Mouse (Mus musculus): ENCODE measurements at regions not wholly inside any gene's neighbourhood (a gene's known extent, or its start where the extent isn't known, plus 50 kb on each side); places are given as distances from the start of the nearest gene placed in this dataset.

DNA sequence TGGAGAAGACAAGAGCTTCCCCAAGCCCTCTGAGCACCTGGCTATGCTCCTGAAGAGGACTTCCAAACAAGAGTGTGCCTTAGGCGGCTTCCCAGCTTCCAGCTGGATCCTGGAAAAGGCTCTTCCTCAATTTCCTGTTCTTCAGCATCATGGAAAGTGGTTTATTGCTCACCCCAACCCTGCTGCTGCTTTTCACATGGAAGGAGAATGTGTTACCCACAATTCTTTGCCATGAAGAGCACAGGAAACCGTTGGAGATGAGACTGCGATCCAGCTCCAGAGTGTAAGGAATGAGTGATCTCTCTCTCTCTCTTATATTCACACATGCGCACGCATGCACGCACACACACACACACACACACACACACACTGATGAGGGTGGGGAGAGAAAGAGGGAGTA, 150.6 kb upstream of the Gm5148 start:
- peak overlapping the region; percentile 35; the same call in 1 of the 2 replicates for H3K27ac ChIP-seq (ENCODE audit: low read depth, low read length)
- H3K36me3 ChIP-seq (ENCODE audit: control insufficient read depth, insufficient read depth) = no peaks in the 10 kb centered on the region
- H3K4me3 ChIP-seq (ENCODE audit: low read depth, low read length) = no peak overlapping the region
- TF ChIP-seq CTCF (IDR thresholded peaks at IDR 0.05; ENCODE audit: low read depth) = no peak
- ATAC-seq = 0 out of 2 replicates have a peak, but pooled peaks have one; percentile 22
- 0 out of 2 replicates have a peak, but pooled peaks cover 6% of the 10 kb centered on the region for H3K4me1 ChIP-seq (replicated peaks; ENCODE audit: control insufficient read depth, insufficient read depth, low read length)
- H3K27me3 ChIP-seq (replicated peaks; ENCODE audit: control insufficient read depth, insufficient read depth, low read length) = no peaks in the 10 kb centered on the region
- H3K4me2 ChIP-seq (replicated peaks; ENCODE audit: low read depth) = no peak overlapping the region
- no peaks in the 10 kb centered on the region for H3K9me3 ChIP-seq (ENCODE audit: control insufficient read depth)
- 69% methylated on average over 6 of the region's 6 CpGs for WGBS
- no peak overlapping the region for H3K9ac ChIP-seq (ENCODE audit: low read depth, low read length)

DNA sequence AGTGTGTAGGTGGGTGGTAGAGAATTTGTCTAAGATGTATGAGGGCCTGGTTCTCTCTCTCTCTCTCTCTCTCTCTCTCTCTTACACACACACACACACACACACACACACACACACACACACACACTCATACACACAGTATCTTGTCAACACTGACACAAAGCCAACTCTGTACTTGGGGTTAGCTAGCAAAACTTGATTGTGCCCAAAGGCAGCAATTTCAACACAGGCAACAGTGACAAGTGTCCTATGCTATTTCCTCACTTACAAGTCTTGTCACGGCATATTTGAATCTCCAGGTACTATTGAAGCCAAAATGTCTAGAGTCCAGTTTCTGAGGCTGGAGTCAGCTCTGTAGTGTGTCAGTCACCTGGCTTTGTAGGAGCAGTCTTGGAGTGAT, 150.1 kb upstream of the Gm5148 start:
- no peak for TF ChIP-seq CTCF (IDR thresholded peaks at IDR 0.05; ENCODE audit: low read depth)
- ATAC-seq = no peak
- H3K27ac ChIP-seq (ENCODE audit: low read depth, low read length) = peak overlapping the region; percentile 35; the same call in 1 of the 2 replicates
- H3K9ac ChIP-seq (ENCODE audit: low read depth, low read length) = no peak overlapping the region
- 0 out of 2 replicates have a peak, but pooled peaks cover 6% of the 10 kb centered on the region for H3K4me1 ChIP-seq (replicated peaks; ENCODE audit: control insufficient read depth, insufficient read depth, low read length)
- no peaks in the 10 kb centered on the region for H3K36me3 ChIP-seq (ENCODE audit: control insufficient read depth, insufficient read depth)
- H3K27me3 ChIP-seq (replicated peaks; ENCODE audit: control insufficient read depth, insufficient read depth, low read length) = no peaks in the 10 kb centered on the region
- H3K9me3 ChIP-seq (ENCODE audit: control insufficient read depth) = no peaks in the 10 kb centered on the region
- no peak overlapping the region for H3K4me2 ChIP-seq (replicated peaks; ENCODE audit: low read depth)
- no peak overlapping the region for H3K4me3 ChIP-seq (ENCODE audit: low read depth, low read length)
- WGBS = 79% methylated on average over 1 of the region's 1 CpGs

DNA sequence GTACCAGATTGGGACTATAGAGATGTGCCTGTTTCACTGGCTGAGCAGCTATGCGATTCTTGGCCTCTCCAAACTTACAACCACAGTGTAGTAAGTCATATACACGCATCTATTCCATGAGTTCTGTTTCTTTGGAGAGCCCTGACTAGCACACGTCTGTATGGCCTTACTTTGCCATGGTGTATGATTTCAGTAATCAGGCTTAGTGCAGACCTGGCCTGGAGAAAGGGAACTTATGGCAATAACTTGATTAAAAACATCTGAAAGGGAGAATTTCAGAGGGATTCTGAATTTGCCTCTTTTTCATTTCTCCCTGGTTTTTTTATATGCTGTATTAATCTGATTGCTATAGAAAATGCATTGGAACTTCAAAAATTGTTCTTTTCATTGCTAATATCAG, 148.0 kb upstream of the Gm5148 start:
- no peak for ATAC-seq
- 88% methylated on average over 3 of the region's 3 CpGs for WGBS

DNA sequence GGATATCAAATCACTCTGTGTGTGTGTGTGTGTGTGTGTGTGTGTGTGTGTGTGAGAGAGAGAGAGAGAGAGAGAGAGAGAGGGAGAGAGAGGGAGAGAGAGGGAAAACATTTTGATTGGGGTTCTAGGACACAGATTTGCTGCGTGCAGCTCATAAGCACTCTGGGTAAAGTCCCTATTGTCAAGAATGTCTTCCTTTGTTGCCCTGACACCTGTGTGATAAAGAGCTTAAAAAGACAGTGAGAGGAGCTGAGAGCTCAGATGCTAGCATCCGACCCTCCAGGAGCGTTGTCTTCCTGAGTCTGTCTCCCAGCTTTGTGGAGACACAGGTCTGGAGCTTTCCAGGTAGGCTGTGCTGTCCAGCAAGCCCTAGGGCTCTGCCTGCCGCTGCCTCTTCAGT, 146.8 kb upstream of the Gm5148 start:
- 0 out of 2 replicates have a peak, but pooled peaks cover 5% of the 10 kb centered on the region for H3K4me1 ChIP-seq (replicated peaks; ENCODE audit: control insufficient read depth, insufficient read depth, low read length)
- ATAC-seq = no peak
- H3K27me3 ChIP-seq (replicated peaks; ENCODE audit: control insufficient read depth, insufficient read depth, low read length) = no peaks in the 10 kb centered on the region
- no peak overlapping the region for H3K4me3 ChIP-seq (ENCODE audit: low read depth, low read length)
- no peaks in the 10 kb centered on the region for H3K9me3 ChIP-seq (ENCODE audit: control insufficient read depth)
- no peaks in the 10 kb centered on the region for H3K36me3 ChIP-seq (ENCODE audit: control insufficient read depth, insufficient read depth)
- no peak overlapping the region for H3K4me2 ChIP-seq (replicated peaks; ENCODE audit: low read depth)
- no peak overlapping the region for H3K9ac ChIP-seq (ENCODE audit: low read depth, low read length)
- no peak overlapping the region for H3K27ac ChIP-seq (ENCODE audit: low read depth, low read length)
- TF ChIP-seq CTCF (IDR thresholded peaks at IDR 0.05; ENCODE audit: low read depth) = no peak
- 75% methylated on average over 4 of the region's 4 CpGs for WGBS

More for the DNA sequence above, 148.0 kb upstream of the Gm5148 start:
- Histone ChIP-seq H3K27ac (ENCODE audit: low read depth, low read length) (no peak overlapping the region), H3K9me3 (ENCODE audit: control insufficient read depth) (no peaks in the 10 kb centered on the region), H3K4me3 (ENCODE audit: low read depth, low read length) (no peak overlapping the region), H3K36me3 (ENCODE audit: control insufficient read depth, insufficient read depth) (no peaks in the 10 kb centered on the region), H3K4me1 (replicated peaks; ENCODE audit: control insufficient read depth, insufficient read depth, low read length) (0 out of 2 replicates have a peak, but pooled peaks cover 6% of the 10 kb centered on the region), H3K27me3 (replicated peaks; ENCODE audit: control insufficient read depth, insufficient read depth, low read length) (no peaks in the 10 kb centered on the region), H3K4me2 (replicated peaks; ENCODE audit: low read depth) (no peak overlapping the region), H3K9ac (ENCODE audit: low read depth, low read length) (no peak overlapping the region)
- TF ChIP-seq CTCF (IDR thresholded peaks at IDR 0.05; ENCODE audit: low read depth) = no peak

DNA sequence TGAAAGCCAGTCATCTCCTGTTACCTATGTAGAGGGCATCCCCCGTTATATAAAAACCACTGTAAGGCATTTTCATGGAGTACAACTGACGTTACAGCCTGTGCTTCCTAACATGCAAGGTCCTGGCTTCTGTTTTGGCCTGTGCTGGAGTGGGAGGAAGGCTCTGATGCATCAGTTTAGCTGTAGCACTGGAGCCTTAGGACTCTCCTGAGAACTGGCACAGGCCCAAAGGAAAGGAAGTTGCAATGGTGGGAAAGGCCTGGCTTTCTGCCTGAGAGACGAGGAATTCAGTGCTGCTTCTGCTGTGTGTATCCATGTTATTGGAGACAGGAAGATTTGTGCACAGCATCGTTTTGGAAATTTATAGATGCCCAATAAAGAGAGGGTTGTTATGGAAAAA, 144.2 kb upstream of the Gm5148 start:
- WGBS = 66% methylated on average over 4 of the region's 4 CpGs
- no peak for ATAC-seq
- no peak overlapping the region for H3K4me2 ChIP-seq (replicated peaks; ENCODE audit: low read depth)
- TF ChIP-seq CTCF (IDR thresholded peaks at IDR 0.05; ENCODE audit: low read depth) = no peak
- no peaks in the 10 kb centered on the region for H3K9me3 ChIP-seq (ENCODE audit: control insufficient read depth)
- no peaks in the 10 kb centered on the region for H3K4me1 ChIP-seq (replicated peaks; ENCODE audit: control insufficient read depth, insufficient read depth, low read length)
- no peak overlapping the region for H3K4me3 ChIP-seq (ENCODE audit: low read depth, low read length)
- no peak overlapping the region for H3K9ac ChIP-seq (ENCODE audit: low read depth, low read length)
- no peaks in the 10 kb centered on the region for H3K27me3 ChIP-seq (replicated peaks; ENCODE audit: control insufficient read depth, insufficient read depth, low read length)
- H3K27ac ChIP-seq (ENCODE audit: low read depth, low read length) = no peak overlapping the region
- no peaks in the 10 kb centered on the region for H3K36me3 ChIP-seq (ENCODE audit: control insufficient read depth, insufficient read depth)

DNA sequence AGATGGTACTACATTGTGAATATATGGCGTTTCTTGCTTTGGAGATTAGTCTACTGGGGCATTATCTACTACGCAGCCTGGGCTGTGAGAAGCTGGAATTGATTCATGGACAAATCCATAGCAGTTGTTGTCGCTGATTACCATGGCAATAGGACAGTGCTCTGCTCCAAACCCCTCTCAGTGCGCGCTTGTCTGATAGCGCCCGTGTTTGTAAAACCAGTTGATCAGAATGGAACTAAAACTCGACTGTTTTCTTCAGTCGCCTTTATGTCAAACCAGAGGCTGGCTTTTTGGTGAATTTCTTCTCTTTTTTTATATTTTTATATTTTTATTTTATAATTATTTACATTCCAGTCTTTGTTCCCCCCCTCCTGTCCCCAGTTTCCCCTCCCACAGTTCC, 138.5 kb upstream of the Gm5148 start:
- H3K27me3 ChIP-seq (replicated peaks; ENCODE audit: control insufficient read depth, insufficient read depth, low read length) = no peaks in the 10 kb centered on the region

More for the DNA sequence above, 138.5 kb upstream of the Gm5148 start:
- Histone ChIP-seq H3K4me1 (replicated peaks; ENCODE audit: control insufficient read depth, insufficient read depth, low read length) (no peaks in the 10 kb centered on the region; the same call in 1 of the 2 replicates), H3K36me3 (ENCODE audit: control insufficient read depth, insufficient read depth) (no peaks in the 10 kb centered on the region), H3K9ac (ENCODE audit: low read depth, low read length) (no peak overlapping the region), H3K4me2 (replicated peaks; ENCODE audit: low read depth) (no peak overlapping the region), H3K27ac (ENCODE audit: low read depth, low read length) (no peak overlapping the region), H3K9me3 (ENCODE audit: control insufficient read depth) (no peaks in the 10 kb centered on the region), H3K4me3 (ENCODE audit: low read depth, low read length) (no peak overlapping the region)
- ATAC-seq = no peak
- WGBS = 95% methylated on average over 9 of the region's 9 CpGs
- TF ChIP-seq CTCF (IDR thresholded peaks at IDR 0.05; ENCODE audit: low read depth) = no peak
